Mouse (Mus musculus) stomach, embryonic 16.5 days (tissue): ENCODE data around the gene Cdc42bpa. TPM values are rescaled to one million over a fixed set of nuclear protein-coding genes. Genes with fewer than 3 reads are reported as not detected.

Experiments used
- ATAC-seq: fragments of 200-750 bp; cut with Nextera tagmentation; 2 replicates; pipeline ENCODE4 v1.8.0; 2017; ENCODE audit warnings: moderate number of reproducible peaks, moderate TSS enrichment; ENCODE audit not compliant: insufficient read depth, low FRiP score
- H3K27ac ChIP-seq: fragments of 300-500 bp; sonication (generic); 2 replicates; pipeline ENCODE4 v1.5.1; 2014; ENCODE audit warnings: low read length
- H3K27me3 ChIP-seq: fragments of 300-500 bp; sonication (generic); 2 replicates; pipeline ENCODE4 v1.6.1; 2014; ENCODE audit warnings: low read length, control low read depth, mixed read lengths; ENCODE audit not compliant: control insufficient read depth, insufficient read depth
- H3K36me3 ChIP-seq: fragments of 300-500 bp; sonication (generic); 2 replicates; pipeline ENCODE4 v1.6.1; 2014; ENCODE audit warnings: low read length; ENCODE audit not compliant: control insufficient read depth, insufficient read depth
- H3K4me1 ChIP-seq: fragments of 300-500 bp; sonication (generic); 2 replicates; pipeline ENCODE4 v1.6.1; 2014; ENCODE audit warnings: low read length, control low read depth, mixed read lengths; ENCODE audit not compliant: control insufficient read depth, insufficient read depth
- H3K4me2 ChIP-seq: fragments of 300-500 bp; sonication (generic); 2 replicates; pipeline ENCODE4 v1.6.1; 2014; ENCODE audit warnings: low read depth, low read length, mixed read lengths
- H3K4me3 ChIP-seq: fragments of 300-500 bp; sonication (generic); replicated peaks from 2 replicates; pipeline ENCODE4 v1.5.1; 2014; ENCODE audit warnings: mild to moderate bottlenecking, low read length
- H3K9ac ChIP-seq: fragments of 300-500 bp; sonication (generic); 2 replicates; pipeline ENCODE4 v1.6.1; 2014; ENCODE audit warnings: low read length
- H3K9me3 ChIP-seq: fragments of 300-500 bp; sonication (generic); replicated peaks from 2 replicates; pipeline ENCODE4 v1.6.1; 2016; ENCODE audit warnings: low read length, control low read depth; ENCODE audit not compliant: control insufficient read depth
- WGBS: fragments of 180-500 bp; shearing (Covaris S2); extraction: QIAGEN DNeasy Blood & Tissue Kit; methylation state at CpG from one replicate; pipeline ENCODE4 v1.1.7; 2014; 5-methylcytosine and 5-hydroxymethylcytosine counted together
- polyA plus RNA-seq: library from polyadenylated mRNA; unstranded; fragments of >200 nt; fragmentation: Nextera tagmentation; extraction: Ambion mirVana; gene quantifications from 2 replicates; pipeline ENCODE4 v1.2.1, GENCODE M21; 2015

Gene Cdc42bpa
- polyA plus RNA-seq, 1 experiment from 2014 or later = 16.3 TPM

DNA sequence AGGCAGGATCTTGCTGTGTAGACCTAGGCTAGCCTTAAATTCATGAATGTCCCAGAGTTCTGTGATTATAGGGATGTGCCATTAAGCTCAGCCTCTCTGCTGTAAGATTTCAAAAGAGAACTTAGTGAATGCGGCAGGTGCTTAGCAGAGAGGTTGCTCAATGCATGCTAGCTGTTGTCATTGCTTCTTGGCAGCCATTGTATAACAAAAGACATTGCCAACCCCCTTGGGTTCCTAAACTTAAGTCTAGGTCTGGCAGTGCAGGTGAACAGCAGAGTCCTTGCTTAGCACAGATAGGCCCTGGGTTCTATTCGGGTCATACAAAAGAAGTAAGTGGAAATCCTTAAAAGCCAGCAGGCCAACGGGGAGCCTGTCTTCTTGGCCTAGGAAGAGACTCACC, 7.0 kb upstream of the Cdc42bpa start:
- Histone ChIP-seq H3K27ac (no peak overlapping the region), H3K9me3 (no peaks in the 10 kb centered on the region), H3K4me2 (no peak overlapping the region), H3K9ac (no peak overlapping the region), H3K36me3 (no peaks in the 10 kb centered on the region), H3K4me3 (no peak overlapping the region), H3K27me3 (no peaks in the 10 kb centered on the region), H3K4me1 (no peaks in the 10 kb centered on the region)
- 87% methylated on average over 3 of the region's 3 CpGs for WGBS
- no peak for ATAC-seq

DNA sequence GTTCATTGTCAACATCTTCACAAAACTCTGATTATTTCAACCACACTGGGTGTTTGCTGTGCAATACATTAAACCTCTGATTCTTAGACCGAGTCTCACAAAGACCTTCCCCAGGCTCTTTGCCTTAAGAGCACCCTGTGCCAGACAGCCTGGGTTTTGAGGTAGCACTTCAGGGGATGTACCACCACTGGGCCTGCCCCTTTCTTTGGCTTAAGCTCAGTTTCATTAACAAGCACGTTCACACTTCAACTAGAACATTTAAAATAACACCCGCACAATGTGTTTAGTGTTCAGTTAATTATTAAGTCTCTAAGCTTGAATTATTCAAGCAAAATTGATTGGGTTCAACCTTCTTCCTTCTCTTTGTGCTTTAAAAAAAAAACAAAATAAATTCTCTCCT, 2.8 kb upstream of the Cdc42bpa start:
- no peak overlapping the region for H3K4me2 ChIP-seq
- ATAC-seq = no peak
- H3K9ac ChIP-seq = no peak overlapping the region
- H3K9me3 ChIP-seq = no peaks in the 10 kb centered on the region
- WGBS = 66% methylated on average over 3 of the region's 3 CpGs
- H3K27ac ChIP-seq = no peak overlapping the region
- H3K36me3 ChIP-seq = no peaks in the 10 kb centered on the region
- peaks cover 11% of the 10 kb centered on the region for H3K4me1 ChIP-seq
- no peak overlapping the region for H3K4me3 ChIP-seq
- no peaks in the 10 kb centered on the region for H3K27me3 ChIP-seq

DNA sequence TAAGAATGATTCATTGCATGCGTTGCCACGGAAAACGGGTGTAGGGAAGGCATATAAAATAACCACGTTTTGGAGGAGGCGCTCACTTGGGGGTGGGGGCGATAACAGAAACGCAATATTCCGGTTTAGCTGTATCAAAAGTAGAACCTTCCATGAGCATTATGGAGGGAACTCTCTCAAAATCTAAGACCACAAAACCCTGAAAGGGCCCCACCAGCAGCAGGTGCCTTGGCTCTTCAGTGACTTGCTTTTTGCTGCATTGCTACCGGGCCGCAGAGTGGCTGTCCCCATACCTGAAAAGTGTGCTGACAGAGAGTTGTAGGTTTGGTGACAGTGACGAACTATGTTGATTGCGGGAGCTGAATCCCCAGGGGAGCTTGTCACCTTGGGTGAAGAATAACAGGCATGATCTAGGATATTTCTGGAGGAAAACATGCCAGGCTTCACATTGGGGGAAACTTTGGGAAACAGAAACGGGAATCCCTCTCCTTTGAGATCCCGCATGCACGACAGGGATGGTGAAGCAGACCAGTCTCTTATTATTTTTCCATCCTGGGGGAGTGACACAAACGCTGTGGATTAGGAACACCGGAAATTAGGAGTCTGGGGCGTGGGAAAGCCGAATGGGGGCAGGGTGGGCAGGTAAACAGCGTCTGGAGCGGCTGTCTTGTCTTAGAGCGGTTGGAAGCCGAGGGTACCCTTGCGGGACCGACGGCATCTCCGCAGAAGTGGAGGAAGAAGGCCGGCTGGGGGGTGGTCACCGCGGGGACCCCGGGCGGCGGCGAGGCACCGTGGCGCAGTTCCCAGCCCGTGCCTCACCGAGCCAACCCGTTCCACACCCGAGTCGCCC, 1.2 kb upstream of the Cdc42bpa start:
- no peaks in the 10 kb centered on the region for H3K27me3 ChIP-seq
- peak overlapping the region; percentile 86 for H3K4me3 ChIP-seq
- no peaks in the 10 kb centered on the region for H3K9me3 ChIP-seq
- H3K4me1 ChIP-seq = peaks cover 11% of the 10 kb centered on the region
- ATAC-seq = no peak
- peak overlapping the region; percentile 96 for H3K27ac ChIP-seq
- H3K9ac ChIP-seq = peak overlapping the region; percentile 95
- 7% methylated on average over 39 of the region's 41 CpGs for WGBS
- H3K4me2 ChIP-seq = peak overlapping the region; percentile 63
- no peaks in the 10 kb centered on the region for H3K36me3 ChIP-seq

DNA sequence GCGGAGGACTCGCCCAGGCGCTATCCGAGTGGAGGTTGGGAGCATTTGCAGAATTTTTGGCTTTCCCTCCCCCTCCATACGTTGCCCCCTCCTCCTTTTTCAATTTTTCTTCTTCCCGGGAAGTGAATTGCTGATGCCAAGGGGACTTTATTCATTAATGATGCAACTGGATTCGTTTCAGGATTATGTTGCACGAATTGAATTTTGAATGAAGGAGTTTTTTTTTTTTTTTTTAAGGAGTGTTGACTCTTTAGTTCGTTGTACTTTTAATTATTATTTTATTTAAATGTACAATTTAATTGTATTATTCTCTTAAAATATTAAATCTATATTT, 238 bp downstream of the Cdc42bpa start:
- peak overlapping the region; percentile 95 for H3K9ac ChIP-seq
- H3K36me3 ChIP-seq = no peaks in the 10 kb centered on the region
- no peaks in the 10 kb centered on the region for H3K27me3 ChIP-seq
- no peaks in the 10 kb centered on the region for H3K9me3 ChIP-seq
- peaks cover 11% of the 10 kb centered on the region for H3K4me1 ChIP-seq
- H3K27ac ChIP-seq = peak overlapping the region; percentile 96
- peak overlapping the region; percentile 63 for H3K4me2 ChIP-seq
- H3K4me3 ChIP-seq = peak overlapping the region; percentile 86
- 0% methylated on average over 9 of the region's 9 CpGs for WGBS
- ATAC-seq = no peak

DNA sequence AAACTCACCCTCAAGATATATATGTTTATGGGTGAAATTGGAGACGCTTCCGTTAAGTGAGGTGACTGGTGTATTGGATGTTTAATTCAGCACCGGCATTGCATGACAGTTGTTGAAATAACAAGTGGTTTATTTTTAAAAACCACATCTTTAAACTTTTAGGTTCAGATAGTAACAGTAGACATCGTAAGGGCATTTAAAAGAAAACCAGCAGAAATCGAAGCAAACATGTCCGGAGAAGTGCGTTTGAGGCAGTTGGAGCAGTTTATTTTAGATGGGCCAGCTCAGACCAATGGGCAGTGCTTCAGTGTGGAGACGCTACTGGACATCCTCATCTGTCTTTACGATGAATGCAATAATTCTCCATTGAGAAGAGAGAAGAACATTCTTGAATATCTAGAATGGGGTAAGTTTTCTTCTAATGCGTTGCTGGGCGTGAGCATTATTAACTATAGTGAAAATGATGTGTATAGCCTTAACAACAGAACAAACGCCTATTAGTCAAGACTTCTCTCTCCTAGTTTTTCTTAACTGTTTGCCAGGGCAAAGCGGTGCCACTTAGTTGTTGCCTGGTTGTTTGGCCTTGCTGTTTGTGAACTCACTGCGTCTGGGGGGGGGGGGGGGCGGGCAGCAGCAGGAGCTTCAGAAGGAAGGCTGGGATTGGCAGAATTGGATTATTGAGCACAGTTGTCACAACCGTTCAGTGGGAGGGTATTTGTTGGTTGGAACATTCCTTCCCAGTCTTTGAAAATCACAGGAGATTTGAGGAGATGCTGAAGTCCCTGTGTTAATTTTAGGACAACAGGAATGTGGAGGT, 818 bp downstream of the Cdc42bpa start:
- no peaks in the 10 kb centered on the region for H3K36me3 ChIP-seq
- no peak overlapping the region for H3K27ac ChIP-seq
- peak overlapping the region; percentile 86 for H3K4me3 ChIP-seq
- H3K27me3 ChIP-seq = no peaks in the 10 kb centered on the region
- no peak for ATAC-seq
- H3K4me2 ChIP-seq = peak overlapping the region; percentile 63
- H3K9me3 ChIP-seq = no peaks in the 10 kb centered on the region
- H3K4me1 ChIP-seq = peaks cover 11% of the 10 kb centered on the region
- 1% methylated on average over 16 of the region's 16 CpGs for WGBS
- peak overlapping the region; percentile 64 for H3K9ac ChIP-seq

DNA sequence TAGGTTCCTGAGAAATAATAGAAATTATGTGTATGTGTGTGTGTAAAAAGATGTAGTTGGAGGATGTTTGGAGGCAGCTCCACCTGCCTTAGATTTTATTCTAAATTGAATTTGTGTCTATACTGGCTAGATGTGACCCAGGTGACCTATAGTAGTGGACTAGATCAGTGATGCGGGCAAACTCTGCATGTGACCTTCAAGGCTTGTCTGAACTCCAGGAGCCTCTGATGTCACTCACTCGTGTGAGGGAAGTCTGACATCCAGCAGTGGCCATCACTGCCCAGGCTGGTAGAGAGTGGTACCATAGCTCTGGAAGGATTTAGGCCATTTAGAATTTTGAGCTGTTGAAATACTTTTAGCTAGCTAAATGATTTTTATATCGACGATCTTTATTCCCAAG, 1.5 kb downstream of the Cdc42bpa start:
- Histone ChIP-seq H3K9ac (peak overlapping the region; percentile 64), H3K27ac (no peak overlapping the region), H3K4me1 (peaks cover 11% of the 10 kb centered on the region), H3K27me3 (no peaks in the 10 kb centered on the region), H3K4me3 (peak overlapping the region; percentile 86), H3K36me3 (no peaks in the 10 kb centered on the region), H3K4me2 (peak overlapping the region; percentile 63), H3K9me3 (no peaks in the 10 kb centered on the region)
- 46% methylated on average over 4 of the region's 4 CpGs for whole genome bisulfite sequencing
- ATAC-seq = no peak

DNA sequence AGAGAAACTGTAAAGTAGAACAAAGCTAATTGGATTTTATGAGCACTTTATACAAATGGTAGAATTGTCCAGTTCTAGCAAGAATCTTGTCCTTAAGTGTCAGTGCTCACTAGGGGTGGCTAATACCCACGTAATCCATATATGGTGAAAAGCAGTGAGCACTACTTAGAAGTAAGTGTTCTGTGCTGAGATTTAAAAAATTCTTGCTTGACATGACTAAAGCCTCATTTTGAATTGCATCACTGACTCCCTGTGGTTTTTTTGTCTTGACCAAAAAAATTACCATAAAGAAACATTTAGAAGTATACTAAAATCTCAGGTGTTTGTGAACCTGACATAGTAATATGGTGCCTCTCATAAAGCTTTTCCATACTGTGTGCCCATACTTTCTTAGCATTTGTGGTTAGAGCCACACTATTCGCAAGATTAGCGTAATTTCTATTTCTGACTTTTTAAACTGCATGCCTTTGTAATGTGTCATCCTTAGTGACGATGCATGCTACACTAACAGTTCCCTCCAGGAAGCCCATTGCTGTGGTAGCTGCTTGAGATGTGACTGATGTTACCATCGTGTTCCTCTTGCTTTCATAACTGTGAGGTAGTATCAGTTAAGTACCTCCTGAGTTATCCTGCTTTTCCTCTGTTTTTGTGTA, 9.6 kb downstream of the Cdc42bpa start:
- Histone ChIP-seq H3K4me1 (no peaks in the 10 kb centered on the region), H3K36me3 (no peaks in the 10 kb centered on the region), H3K4me2 (no peak overlapping the region), H3K27ac (no peak overlapping the region), H3K9ac (no peak overlapping the region), H3K4me3 (no peak overlapping the region), H3K27me3 (no peaks in the 10 kb centered on the region), H3K9me3 (no peaks in the 10 kb centered on the region)
- no peak for ATAC-seq
- 57% methylated on average over 5 of the region's 5 CpGs for WGBS

DNA sequence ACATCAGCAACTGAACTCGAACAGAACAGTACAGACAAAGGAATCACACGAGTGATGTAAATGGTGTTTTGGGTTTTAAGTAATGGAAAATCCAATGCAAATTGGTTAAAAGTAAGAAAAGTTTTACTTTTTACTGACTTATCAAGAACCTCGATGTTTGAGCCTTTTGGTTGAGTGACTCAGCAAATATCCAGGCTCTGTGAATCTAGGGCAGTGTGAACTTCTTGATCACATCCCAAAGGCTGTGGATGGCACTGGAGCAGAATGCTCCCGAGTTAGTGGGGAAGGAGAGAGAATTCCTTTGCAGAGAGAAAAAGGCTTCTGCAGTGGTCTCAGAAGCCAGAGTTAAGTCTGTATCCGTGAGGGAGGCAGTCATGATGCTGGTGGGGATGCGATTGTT, 14.7 kb downstream of the Cdc42bpa start:
- H3K4me2 ChIP-seq = no peak overlapping the region
- 70% methylated on average over 6 of the region's 6 CpGs for WGBS
- ATAC-seq = no peak
- H3K27me3 ChIP-seq = no peaks in the 10 kb centered on the region
- peaks cover 8% of the 10 kb centered on the region for H3K4me1 ChIP-seq
- H3K4me3 ChIP-seq = no peak overlapping the region
- H3K27ac ChIP-seq = no peak overlapping the region
- H3K36me3 ChIP-seq = no peaks in the 10 kb centered on the region
- no peaks in the 10 kb centered on the region for H3K9me3 ChIP-seq
- no peak overlapping the region for H3K9ac ChIP-seq
